Mouse (Mus musculus) erythroblast, embryonic 14.5 days (primary cell): ENCODE data around the gene Ttll6.

Experiments
- GATA1 ChIP-seq: IDR thresholded peaks from 2 replicates; pipeline ENCODE4 v1.6.1; 2012; ENCODE audit warnings: low read length, inconsistent platforms, mixed read lengths
- TAL1 ChIP-seq: IDR thresholded peaks from 3 replicates; pipeline ENCODE4 v1.6.1; 2012; ENCODE audit warnings: low read length, inconsistent platforms, mixed read lengths

GRCm38 (mm10) chr11:96168125-96168524 is 34.5 kb downstream of the Ttll6 start:
- TF ChIP-seq GATA1 (no peak), TAL1 (no peak)
